Mouse (Mus musculus): ENCODE results near the gene Tchhl1. TPM values are rescaled to one million over a fixed set of nuclear protein-coding genes. Genes with fewer than 3 reads are reported as not detected.

Gene Tchhl1
- polyA plus RNA-seq (2012; rRNA removed; ENCODE audit: low replicate concordance) = not detected in 2 replicates

GRCm38 (mm10) chr3:93468561-93468960, at the start of gene Tchhl1:
Tchhl1 (plus strand) TSS chr3:93468754.

GRCm38 (mm10) chr3:93442030-93442429, 26.5 kb upstream of the Tchhl1 start, which contains the start of gene Tchh:
Tchh (plus strand) TSS chr3:93442330.

GRCm38 (mm10) chr3:93520330-93521193, 52.0 kb downstream of the Tchhl1 start, which contains the start of gene S100a11:
S100a11 (plus strand) TSS chr3:93520488.

Other genes with a start within 250 kb of the Tchhl1 start
- 0.24 and 1.1 TPM in 2 replicates for gene Flg, start 195.2 kb upstream of the Tchhl1 start, polyA plus RNA-seq (2012; rRNA removed; ENCODE audit: low replicate concordance)
- 0.33 TPM in 1 of 2 replicates, not detected in the other for gene Hrnr, start 149.0 kb upstream of the Tchhl1 start, polyA plus RNA-seq (2012; rRNA removed; ENCODE audit: low replicate concordance)
- gene Rptn, start 75.1 kb upstream of the Tchhl1 start, polyA plus RNA-seq (2012; rRNA removed; ENCODE audit: low replicate concordance) = 0.17 TPM in 1 of 2 replicates, not detected in the other
- 0.02 TPM in 1 of 2 replicates, not detected in the other for gene Tchh, start 26.4 kb upstream of the Tchhl1 start, polyA plus RNA-seq (2012; rRNA removed; ENCODE audit: low replicate concordance)
- 208 and 437 TPM in 2 replicates for gene S100a11, start 51.7 kb downstream of the Tchhl1 start, polyA plus RNA-seq (2012; rRNA removed; ENCODE audit: low replicate concordance)
- gene S100a10, start 86.3 kb downstream of the Tchhl1 start, polyA plus RNA-seq (2012; rRNA removed; ENCODE audit: low replicate concordance) = 77.1 and 139 TPM in 2 replicates
- gene Tdpoz2, start 183.9 kb downstream of the Tchhl1 start, polyA plus RNA-seq (2012; rRNA removed; ENCODE audit: low replicate concordance) = not detected in 2 replicates
- gene Tdpoz1, start 207.6 kb downstream of the Tchhl1 start, polyA plus RNA-seq (2012; rRNA removed; ENCODE audit: low replicate concordance) = not detected in 2 replicates
- gene Gm37596, start 224.3 kb downstream of the Tchhl1 start, polyA plus RNA-seq (2012; rRNA removed; ENCODE audit: low replicate concordance) = not detected in 2 replicates